Mouse (Mus musculus): Measurements from ENCODE around the gene Zcchc2.
A peak's percentile ranks its signal among the peaks of the same experiment; 100 is the strongest.

The Zcchc2 gene

DNA sequence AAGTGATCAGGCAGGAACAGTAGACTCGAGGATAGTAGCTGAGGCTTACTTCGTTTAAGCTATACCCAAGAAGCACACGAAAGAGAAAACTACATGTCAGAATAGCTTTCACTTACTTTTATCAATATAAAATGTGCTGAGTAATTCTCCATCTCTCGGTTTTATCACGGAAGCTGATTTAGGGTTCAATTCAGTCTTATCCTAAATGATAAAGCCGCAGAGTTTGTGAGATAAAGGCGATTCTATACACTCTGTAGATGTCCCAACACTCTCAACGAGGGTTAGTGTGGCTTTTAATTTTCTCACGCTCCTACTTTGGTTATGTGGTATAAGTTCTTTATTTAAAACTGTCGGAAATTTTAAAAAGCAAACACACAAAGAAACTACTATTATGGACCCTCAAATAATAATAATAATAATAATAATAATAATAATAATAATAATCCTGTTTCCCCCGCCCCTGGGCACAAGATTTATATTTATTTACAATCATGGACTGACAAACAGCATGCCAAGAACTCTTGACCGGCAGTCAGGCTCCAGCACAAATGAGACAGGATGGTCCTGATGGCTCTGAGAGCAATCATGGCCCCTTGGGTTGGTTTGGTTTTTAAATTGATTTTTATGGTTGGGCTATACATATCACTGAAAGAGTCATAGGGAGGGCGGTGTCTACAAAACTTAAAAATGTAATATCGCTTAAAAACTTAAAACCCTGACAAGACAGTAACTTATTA, 1.1 kb upstream of the Zcchc2 start:
- DNase-seq = no peak

GRCm38 (mm10) chr1:105989640-105989984, 594 bp upstream of the Zcchc2 start:
- DNase-seq = no peak

GRCm38 (mm10) chr1:105990911-105991761, 930 bp downstream of the Zcchc2 start:
- DNase-seq = peak; percentile 80

- no peak for DNase-seq
Observed at GRCm38 (mm10) chr1:105991931-105992837, 2.0 kb downstream of the Zcchc2 start.

GRCm38 (mm10) chr1:105993196-105993595, 3.0 kb downstream of the Zcchc2 start:
- DNase-seq = peak; percentile 48

DNA sequence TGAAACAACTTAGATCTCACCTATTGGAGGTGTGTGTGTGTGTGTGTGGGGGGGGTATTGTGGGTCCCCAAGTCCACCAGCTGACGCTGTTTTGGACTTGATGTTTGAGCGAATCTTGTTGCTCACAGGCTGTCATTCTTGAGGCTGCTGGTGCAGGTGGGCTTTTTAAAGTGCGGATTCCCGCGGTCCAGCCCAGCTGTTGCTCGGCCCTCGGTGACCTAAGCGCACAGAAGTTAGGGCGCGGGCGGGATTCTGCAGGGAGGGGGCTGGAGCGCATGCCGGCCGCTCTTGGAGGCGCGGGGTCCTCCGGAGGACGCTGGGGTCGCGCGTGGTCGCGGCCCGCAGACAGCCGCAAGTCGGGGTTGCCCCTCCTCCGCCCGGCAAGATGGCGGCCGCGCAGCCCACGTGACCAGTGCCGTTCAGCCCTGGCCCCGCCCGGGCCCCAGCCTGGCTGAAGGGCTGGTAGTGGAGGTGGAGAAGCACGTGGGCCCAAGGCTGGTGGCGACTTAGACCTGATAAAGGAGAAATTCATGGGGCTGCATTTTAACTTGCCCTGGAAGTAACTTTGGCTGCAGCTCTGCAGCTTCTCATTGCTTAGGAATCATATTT, 3.5 kb downstream of the Zcchc2 start:
- DNase-seq = peak; percentile 87

- no peak for DNase-seq
Observed at GRCm38 (mm10) chr1:105995966-105996365, 5.8 kb downstream of the Zcchc2 start.

GRCm38 (mm10) chr1:105997282-105997681, 7.1 kb downstream of the Zcchc2 start:
- no peak for DNase-seq

DNA sequence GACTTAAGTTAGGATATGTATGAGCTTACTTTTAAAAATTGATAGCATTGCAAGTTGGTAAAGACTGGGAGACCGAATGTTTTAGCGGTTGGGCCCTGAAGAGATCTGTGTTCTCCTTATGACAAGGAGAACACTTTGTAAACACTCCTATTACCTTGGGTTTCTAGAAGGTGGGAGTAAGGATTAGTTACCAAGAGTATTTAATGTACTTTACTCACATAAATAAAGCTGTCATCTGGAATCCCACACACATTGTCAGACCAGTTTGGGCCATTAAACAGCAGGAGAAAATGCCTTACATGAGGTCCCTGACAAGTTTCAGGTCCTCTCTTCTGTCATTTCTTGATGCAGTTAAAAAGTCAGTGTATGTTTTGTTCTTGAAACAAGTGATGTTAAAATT, 9.6 kb downstream of the Zcchc2 start:
- no peak for DNase-seq

DNA sequence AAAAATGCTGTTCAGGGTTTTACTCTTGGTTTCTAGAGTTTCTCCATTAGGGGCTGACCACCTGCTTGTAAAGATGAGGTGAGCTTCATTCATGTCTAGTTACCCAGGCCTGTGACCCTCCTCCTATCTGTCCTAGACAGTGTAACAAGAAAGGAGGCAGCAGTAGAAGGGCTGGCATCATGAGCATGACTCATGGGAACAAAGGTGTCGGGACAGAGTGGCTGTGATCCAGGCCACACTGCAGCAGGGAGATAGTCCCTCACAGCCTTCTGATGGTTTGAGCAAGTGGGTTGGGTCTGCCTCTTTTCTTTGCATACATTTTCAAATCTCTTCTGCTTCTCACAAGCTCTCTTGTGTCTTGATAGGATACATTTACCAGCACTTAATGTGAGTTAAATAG, 17.4 kb downstream of the Zcchc2 start:
- no peak for DNase-seq

GRCm38 (mm10) chr1:106011097-106011496, 20.9 kb downstream of the Zcchc2 start:
- no peak for DNase-seq

GRCm38 (mm10) chr1:106013759-106014158, 23.6 kb downstream of the Zcchc2 start:
- no peak for DNase-seq

DNA sequence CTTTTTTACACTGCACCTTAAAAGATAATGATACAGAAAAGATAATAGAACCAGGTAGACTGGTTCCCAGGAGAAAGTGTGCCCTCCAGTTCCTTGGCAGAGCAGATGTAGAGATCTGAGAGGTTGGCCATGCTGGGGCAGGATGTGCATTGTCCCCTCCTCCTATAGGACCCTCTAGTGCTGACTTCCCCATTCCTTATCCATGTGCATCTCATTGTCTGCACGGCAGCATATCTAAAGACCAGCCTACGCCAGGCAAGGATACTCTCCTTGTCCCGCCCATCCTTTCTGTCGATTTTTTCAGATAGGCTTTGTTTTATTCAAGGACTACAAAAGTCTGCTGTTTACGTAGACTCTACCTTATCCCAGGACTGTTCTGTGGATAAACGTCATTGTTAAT, 26.1 kb downstream of the Zcchc2 start:
- no peak for DNase-seq

DNA sequence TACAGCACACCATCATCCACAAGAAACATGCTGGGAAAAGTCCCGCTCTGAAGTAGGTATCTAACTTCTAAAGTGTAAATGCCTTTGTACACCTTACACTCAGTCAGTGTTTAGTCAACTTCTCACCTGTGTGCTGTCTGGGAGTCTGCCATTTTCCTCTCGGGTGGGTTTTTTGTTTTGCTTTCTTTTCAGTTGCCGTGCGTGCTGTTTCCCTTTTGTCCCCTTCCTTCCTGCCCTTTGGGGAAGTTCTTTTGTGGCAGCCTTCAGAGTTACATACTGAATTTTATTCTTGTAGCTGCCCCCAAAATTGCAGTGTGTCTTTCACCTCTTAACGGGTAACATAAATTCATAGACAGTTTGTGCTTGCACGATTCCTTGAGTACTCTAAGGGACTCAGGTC, 29.6 kb downstream of the Zcchc2 start:
- no peak for DNase-seq

DNA sequence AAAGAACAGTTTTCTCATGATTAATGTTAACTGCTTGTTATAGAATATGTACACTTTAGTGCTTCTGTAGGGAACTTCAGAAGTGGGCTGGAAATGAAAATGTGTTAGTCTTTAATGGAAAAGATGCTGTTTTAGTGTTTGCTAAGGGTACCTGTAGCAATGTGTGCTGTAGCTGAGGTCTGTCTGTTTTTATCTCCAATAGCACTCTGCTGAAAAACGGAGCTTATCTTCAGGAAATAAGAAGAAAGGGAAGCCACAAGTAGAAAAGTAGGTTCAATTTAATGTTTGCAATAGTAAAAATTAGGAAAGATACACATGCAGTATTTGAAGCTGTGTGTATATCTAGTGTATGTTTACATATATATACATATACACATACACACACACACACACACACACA, 32.8 kb downstream of the Zcchc2 start:
- no peak for DNase-seq

DNA sequence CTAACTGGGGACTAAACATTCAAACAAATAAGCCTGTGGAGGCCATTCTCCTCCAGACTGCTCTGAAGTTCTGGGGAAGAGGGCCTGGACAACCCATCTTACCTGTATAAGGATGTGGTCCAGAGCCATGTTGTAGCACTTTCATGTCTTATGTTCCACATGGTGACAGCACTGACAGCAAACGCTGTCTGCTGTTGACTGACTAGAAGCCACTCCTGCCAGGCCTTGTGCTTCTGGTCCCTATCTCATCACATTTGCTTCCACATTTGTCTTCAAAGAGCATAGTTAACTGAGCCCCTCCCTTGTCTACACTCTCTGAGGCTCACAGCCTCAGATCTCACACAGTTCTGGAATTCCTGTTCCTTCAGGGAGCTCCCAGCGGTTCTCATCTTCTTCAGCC, 34.0 kb downstream of the Zcchc2 start:
- DNase-seq = no peak

DNA sequence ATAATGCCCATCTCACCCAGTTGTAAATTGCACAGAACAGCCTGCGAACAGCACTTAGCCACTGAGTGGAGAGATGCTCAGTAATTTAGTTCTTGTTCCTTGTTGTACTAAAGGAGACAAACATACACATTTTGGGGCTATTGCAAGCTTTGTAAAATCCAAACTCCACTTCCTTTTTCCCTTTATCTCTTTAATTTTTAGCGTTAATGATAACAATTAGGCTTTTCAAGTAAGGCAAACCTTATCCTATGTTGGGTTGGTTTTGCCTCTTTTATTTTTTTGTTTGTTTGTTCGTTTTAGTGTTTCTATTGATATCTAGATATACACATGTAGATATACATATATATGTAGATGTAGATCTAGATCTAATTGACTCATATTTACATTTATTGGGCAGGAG, 34.6 kb downstream of the Zcchc2 start:
- DNase-seq = no peak

DNA sequence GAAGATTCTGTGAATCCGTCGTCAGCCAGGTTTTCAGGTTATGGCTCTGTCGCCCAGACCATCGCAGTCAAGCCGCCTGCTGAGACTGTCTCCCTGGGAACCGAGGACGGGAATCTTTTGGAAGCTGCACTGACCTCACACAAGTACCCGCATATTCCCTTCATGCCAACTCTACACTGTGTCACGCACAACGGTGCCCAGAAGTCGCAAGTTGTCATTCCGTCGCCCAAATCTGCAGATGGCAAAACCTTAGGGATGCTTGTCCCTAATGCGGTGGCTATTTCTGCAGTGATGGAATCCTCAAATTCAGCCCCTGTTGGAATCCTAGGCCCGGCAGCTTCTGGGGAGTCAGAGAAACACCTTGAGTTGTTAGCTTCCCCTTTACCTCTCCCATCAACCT, 39.6 kb downstream of the Zcchc2 start:
- peak; percentile 33 for DNase-seq

DNA sequence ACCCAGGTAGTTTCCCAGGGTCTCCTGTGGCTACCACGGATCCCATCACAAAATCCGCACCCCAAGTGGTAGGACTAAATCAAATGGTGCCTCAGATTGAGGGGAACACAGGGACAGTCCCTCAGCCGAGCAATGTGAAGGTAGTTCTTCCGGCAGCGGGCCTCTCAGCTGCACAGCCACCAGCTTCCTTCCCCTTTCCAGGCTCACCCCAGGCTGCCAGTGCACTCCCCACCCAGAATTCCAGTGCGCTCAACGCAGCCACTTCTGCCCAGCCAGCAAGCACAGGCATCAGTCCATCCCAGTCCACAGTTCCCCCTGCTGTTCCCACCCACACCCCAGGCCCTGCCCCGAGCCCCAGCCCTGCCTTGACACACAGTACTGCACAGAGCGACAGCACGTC, 40.1 kb downstream of the Zcchc2 start:
- no peak for DNase-seq

DNA sequence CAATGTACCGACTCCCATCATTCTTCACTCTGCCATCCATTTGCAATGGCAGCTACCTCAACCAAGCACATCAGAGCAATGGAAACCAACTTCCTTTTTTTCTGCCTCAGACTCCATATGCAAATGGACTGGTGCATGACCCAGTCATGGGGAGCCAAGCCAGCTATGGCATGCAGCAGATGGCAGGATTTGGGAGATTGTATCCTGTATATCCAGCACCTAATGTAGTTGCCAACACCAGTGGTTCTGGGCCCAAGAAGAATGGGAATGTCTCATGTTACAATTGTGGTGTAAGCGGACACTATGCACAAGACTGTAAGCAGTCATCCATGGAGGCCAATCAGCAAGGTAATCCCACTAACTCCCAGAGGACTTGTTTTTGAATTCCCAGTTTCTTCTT, 40.7 kb downstream of the Zcchc2 start:
- peak; percentile 35 for DNase-seq

- no peak for DNase-seq
Observed at GRCm38 (mm10) chr1:106031908-106032307, 41.7 kb downstream of the Zcchc2 start.

GRCm38 (mm10) chr1:106034776-106035175, 44.6 kb downstream of the Zcchc2 start:
- no peak for DNase-seq
